Mouse (Mus musculus) brain, embryonic 14.5 days (tissue): ENCODE data around the gene Map2k3.

Experiments used
- CTCF ChIP-seq: fragments of 200-500 bp; IDR thresholded peaks from 2 replicates; pipeline ENCODE4 v1.5.1; 2012; ENCODE audit warnings: inconsistent platforms, mild to moderate bottlenecking, moderate library complexity, borderline replicate concordance; ENCODE audit not compliant: insufficient read depth, insufficient read length; ENCODE audit errors: extremely low read depth
- POLR2A ChIP-seq: fragments of 200-500 bp; IDR thresholded peaks from 2 replicates; pipeline ENCODE4 v1.6.1; 2012; ENCODE audit warnings: mild to moderate bottlenecking, inconsistent platforms, borderline replicate concordance; ENCODE audit not compliant: poor library complexity, insufficient read depth, insufficient read length, severe bottlenecking; ENCODE audit errors: extremely low read depth

- TF ChIP-seq POLR2A (no peak), CTCF (no peak)
These were observed 23.8 kb upstream of the Map2k3 start for GRCm38 (mm10) chr11:60908073-60908472.
